Mouse (Mus musculus): Measurements from ENCODE around the gene Aldh9a1.

DNA sequence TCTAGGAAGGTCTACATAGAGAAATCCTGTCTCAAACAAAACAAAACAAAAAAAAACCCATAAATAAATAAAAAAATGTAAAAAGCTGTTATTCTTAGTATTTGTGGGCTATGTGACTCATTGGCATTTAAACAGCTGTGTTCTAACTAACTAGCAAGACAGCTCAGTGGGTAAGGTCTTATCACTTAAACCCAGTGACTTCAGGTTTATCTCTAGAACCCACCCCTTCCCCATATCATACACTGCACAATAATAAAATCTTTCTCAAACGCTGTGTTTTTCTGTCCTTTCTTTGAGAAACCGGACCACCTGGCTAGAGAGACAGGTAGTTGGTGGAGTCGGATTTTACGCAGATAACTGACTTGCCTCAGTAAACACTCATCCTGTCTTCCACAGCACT lies 18.2 kb downstream of the Aldh9a1 start:
- TF ChIP-seq CTCF (IDR thresholded peaks at IDR 0.05) (no peak), EP300 (IDR thresholded peaks at IDR 0.05) (no peak)

Data from lung, postnatal 0 days (tissue).